Mouse (Mus musculus) left cerebral cortex, adult 2 months (tissue): ENCODE measurements around the gene Ston2. TPM values are rescaled to one million over a fixed set of nuclear protein-coding genes. Genes with fewer than 3 reads are reported as not detected.
A peak's percentile ranks its signal among the peaks of the same experiment; 100 is the strongest.

Source experiments
- DNase-seq, 2 experiments: peaks; one replicate each; pipeline ENCODE4 v3.0.0; 2021 to 2022; ENCODE audit warnings: low spot score in 2 of 2, mixed read lengths in 1 of 2; ENCODE audit errors: extremely low spot score in 1 of 2
- H3K27ac ChIP-seq: fragments of 200-600 bp; 2 replicates; pipeline ENCODE4 v1.8.1; 2022
- H3K4me3 ChIP-seq: fragments of 200-600 bp; 2 replicates; pipeline ENCODE4 v1.8.1; 2022
- CTCF ChIP-seq: fragments of 200-600 bp; IDR thresholded peaks from 2 replicates; pipeline ENCODE4 v1.8.1; 2022; ENCODE audit warnings: antibody characterized with exemption, mild to moderate bottlenecking, moderate library complexity
- intact Hi-C: fragments of 180-260 bp; cut with DNase I; formaldehyde crosslinking; loops from one replicate; pipeline ENCODE4 v1.15.1; 2025
- total RNA-seq, 2 experiments: library from RNA; stranded (reverse); gene quantifications; 2 replicates each; pipeline ENCODE4 v1.2.3; 2021

Ston2 gene
- total RNA-seq, 2 experiments from 2014 or later = 17.1 to 20.2 TPM

DNA sequence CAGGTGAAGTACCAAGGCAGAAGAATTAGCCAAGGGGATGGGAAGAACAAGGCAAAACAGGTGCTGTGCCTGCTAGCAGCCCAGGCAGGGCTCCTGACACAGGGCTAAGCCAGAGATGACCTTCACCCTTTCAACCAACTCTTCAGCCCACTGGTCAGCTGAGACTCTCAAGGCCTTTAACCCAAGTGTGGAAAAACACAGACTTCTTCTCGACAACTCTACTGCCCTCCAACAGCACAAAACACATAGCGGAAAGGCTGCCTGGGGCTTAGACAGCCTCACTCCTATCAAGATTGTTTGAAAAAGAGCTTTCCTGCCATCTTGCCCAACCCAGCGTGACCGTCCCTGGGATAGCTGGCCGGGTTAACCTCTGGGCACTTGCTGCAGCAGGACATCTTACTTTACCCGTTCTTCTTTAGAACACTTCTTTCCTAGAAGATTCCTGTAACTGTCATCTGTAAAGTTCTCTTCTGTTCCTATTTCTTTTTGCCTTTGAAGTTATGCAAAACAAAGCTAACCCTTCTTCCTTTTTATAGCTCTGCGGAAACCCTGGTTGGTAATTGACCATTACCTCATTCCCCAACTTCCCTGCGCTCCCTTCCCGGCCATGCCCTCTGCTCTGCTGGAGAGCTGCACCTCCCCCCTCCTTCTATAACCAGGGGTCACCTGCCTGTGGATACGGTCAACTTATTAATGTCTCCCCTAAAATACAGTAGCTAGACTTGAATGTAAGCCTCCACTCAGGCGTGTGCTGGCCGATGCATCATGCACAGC, 150.9 kb downstream of the Ston2 start:
- TF ChIP-seq CTCF = no peak
- Histone ChIP-seq H3K27ac (no peak overlapping the region), H3K4me3 (no peak overlapping the region)
- no peak for DNase-seq
- intact Hi-C loops = no loop called here

DNA sequence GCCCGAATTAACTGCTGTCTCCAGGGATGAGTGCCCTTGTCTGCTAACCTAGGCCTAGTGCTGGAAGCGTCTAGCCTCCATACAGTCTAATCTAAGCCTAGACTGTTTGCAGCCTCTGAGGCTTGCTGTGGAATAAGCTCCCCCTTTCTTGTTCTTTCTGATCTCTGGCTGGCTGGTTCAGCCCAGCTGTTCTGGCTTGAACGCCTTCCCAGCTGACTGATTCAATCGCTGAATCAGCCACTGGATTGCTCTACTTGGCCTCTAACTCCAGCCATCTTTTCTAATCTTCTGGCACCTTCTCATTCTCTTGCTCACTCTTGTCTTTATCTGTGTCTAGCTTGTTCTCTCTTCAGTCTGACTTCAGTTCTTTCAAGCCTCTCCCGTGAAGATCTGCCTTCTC, 161.7 kb downstream of the Ston2 start:
- no peak for DNase-seq
- intact Hi-C loops = no loop called here
- H3K27ac ChIP-seq = no peak overlapping the region
- TF ChIP-seq CTCF = no peak
- H3K4me3 ChIP-seq = no peak overlapping the region

DNA sequence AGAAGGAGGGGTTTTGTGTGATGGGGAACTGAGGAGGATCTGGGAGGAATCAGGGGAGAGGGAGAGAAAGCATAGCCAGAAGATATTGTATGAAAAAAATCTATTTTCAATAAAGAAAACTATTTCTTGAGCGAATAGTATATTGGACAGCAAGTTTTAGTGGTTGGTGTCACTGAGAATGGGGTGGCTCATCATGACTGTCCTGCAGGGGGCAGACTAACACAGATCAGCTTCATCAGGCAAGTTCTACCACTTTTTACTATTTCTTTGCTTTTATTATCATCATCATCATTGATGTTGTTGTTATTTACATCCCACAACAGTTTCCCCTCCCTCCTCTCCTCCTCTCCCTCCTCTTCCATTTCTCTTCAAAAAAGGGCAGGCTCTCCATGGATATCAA, 163.2 kb downstream of the Ston2 start:
- peak; percentile 71 for TF ChIP-seq CTCF
- intact Hi-C loops = no loop called here
- DNase-seq = no peak
- H3K4me3 ChIP-seq = no peak overlapping the region
- no peak overlapping the region for H3K27ac ChIP-seq

DNA sequence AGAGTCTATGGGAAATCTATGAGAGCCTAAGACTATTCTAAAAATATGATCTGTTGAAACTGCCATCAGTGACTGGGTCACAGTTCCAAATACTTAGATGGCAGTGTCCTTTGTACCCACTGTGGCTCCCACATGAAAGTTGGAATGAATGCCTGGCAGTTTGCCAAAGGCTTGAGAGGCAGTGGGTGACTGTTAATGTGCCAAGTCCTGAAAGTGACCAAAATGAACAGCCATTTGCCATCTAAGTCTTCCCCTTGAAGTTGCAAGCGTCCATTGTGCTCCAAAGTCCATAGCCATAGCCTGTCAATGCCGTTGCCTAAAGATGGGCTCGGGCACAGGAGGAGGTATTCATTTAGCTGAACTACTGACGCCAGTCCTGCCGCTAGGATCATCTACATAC, 178.8 kb downstream of the Ston2 start:
- no peak for DNase-seq
- no peak for TF ChIP-seq CTCF
- Histone ChIP-seq H3K27ac (no peak overlapping the region), H3K4me3 (no peak overlapping the region)
- intact Hi-C loops = no loop called here

DNA sequence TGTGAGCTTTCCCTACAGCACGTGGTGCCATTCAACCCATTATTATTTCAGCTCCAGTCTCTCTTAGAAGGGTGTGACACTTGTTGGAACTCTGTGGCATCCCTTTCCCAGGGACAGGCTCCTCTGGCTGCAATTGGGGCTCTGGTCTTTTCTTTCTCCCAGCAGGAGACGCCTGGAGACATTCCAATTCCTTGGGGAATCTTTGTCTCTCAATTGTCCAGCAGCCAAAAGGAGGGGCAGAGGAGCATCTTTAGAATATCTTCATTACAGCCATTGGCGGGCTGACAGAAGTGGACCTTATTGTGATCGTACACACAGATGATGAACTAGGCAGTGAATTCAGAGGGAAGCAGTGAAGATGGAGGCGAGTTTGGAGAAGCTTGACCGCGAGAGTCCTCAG, 180.5 kb downstream of the Ston2 start:
- no peak overlapping the region for H3K4me3 ChIP-seq
- intact Hi-C loops = no loop called here
- no peak for TF ChIP-seq CTCF
- no peak overlapping the region for H3K27ac ChIP-seq
- DNase-seq = no peak

DNA sequence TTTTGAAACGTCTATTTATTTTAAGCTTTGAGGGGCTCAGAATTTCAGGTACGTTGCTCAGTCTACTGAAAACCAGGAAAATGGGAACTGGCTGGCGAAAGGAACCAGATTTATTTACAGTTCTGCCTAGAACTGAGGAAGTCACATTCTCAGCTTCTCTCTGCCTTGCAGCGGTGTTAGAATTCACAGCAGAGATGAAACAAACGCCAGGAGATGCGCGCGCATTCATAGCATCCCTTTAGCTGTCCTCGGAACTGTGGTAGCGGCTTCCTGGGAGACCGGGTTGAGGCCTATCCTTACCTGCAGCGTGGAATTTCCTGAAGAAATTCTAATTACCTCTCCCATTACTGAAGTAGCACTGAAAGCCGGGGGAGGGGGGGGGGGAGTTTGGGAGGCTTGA, 181.5 kb downstream of the Ston2 start:
- no peak for TF ChIP-seq CTCF
- Histone ChIP-seq H3K4me3 (no peak overlapping the region), H3K27ac (no peak overlapping the region)
- intact Hi-C loops = no loop called here
- DNase-seq = peak in 1 of 2 experiments; percentile 17

DNA sequence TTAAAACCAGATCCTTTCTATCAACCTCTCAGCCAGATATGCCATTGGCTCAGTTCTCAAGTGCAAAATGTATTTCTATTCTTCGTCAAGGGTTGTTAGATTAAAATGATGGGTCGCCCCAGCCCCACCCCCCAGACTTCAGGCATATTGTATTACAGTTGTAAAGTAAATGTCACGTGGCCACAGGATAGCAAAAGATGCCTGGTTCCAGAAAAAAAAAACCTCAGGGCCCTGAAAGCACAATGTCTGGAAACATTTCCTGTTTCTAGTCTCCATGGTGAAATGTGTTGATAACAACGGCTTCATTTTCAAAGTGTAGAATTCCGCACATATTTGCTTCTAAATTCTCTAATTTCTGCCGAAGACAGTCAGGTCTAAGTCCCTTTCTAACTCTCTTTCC, 183.6 kb downstream of the Ston2 start:
- no peak for DNase-seq
- Histone ChIP-seq H3K27ac (no peak overlapping the region), H3K4me3 (no peak overlapping the region)
- intact Hi-C loops = no loop called here
- no peak for TF ChIP-seq CTCF

DNA sequence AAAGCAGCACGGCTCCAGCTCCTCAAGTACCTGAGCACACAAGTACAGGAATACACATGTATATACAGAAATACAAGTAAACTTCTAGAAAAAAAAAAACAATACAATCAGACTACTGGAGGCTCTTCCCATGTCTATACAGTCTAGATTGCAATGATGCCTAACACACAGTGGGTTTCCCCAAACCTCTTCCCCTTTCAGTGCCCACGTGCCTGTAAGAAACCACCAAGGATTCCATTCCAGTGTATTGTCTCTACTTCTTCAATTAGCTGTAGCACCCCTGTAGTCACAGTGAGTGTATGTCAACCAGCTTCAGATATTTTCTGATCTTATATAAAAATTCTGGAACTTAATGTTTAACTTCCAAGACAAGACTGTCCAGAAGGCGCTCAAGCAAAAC, 196.1 kb downstream of the Ston2 start:
- intact Hi-C loops = no loop called here
- Histone ChIP-seq H3K4me3 (no peak overlapping the region), H3K27ac (no peak overlapping the region)
- DNase-seq = no peak
- TF ChIP-seq CTCF = no peak

DNA sequence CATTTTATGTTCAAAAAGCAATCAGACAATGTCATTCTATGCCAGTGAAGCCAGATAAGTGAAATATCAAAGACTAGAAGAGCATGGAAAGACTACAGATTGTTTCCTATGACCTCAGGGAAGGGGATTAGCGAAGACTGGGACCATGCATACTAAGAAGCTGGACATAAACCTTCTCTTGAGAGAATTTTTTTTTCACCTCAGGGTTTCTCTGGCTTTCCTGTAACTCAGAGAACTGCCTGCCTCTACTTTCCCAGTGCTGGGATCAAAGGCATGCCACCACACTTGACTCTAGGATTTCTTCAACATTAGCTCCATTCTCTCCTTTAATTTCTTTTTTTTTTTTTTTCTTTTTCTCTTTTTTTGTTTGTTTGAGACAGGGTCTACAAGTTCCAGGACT, 197.0 kb downstream of the Ston2 start:
- intact Hi-C loops = loop anchor here (2.0 kb wide), 1 partner anchor 258 kb away; the partner anchor contains the start of gene Sel1l
- TF ChIP-seq CTCF = no peak
- DNase-seq = no peak
- Histone ChIP-seq H3K4me3 (peak overlapping the region; percentile 67; the same call in 1 of the 2 replicates), H3K27ac (no peak overlapping the region; the same call in 1 of the 2 replicates)

DNA sequence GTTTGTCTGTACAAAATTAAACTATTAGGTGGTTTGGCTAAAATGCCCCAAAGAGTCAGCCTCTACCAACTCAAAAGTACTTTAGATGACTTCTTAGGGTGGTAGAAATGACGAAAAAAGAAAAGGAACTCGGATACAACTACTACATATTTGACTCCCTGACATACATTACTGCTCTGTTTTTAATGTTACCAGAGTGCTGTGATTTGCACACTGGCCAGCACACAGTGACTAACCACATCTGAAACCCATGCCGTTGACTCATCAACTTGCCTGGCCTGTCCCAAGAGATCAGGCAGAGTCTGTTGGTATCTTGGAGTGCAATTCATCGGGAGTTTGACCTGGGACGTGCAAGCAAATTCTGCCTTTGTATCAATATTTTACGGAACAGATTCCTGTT, 197.5 kb downstream of the Ston2 start:
- no peak for DNase-seq
- intact Hi-C loops = loop anchor here (2.0 kb wide), 1 partner anchor 258 kb away; the partner anchor contains the start of gene Sel1l
- peak overlapping the region; percentile 67 for H3K4me3 ChIP-seq
- peak overlapping the region; percentile 98 for H3K27ac ChIP-seq
- no peak for TF ChIP-seq CTCF

DNA sequence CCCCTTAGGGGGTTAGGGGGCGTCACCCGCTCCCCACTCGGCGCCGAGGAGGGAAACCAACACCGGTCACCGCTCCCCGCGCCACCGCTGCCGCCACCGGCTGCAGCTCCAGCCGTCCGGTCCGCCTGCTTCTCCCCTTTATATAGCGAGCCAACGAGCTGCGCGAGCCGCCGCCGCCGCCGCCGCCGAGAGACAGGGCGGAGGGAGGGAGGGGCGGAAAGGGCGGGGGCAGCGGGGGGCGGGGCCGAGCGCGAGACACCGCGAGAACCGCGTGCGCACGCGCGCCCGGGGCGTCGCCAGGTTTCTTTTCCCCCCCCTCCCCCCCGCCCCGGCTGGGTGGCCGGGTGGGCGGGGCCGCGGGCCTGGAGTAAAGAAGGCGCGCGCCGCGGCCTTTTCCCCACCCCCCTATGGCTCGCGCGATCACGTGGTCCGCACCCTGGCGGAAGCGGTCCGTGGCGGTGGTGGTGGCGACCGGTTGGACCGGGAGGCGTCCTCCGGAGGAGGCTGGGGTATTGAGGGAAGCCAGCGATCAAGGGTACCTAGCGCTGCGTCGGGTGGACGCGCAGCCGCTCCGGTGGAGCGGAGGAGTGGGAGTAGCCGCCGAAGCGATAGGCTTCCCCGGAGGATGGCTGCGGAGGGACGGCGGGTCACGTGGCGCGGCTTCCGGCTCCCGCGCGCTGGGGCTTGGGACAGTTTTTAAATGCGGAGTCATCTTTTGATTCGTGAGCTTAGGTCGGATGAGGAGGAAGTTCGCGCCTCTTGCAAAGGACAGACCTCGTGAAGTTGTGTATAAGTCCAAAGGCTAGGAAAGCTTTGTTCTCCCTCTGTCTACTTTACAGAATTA, 198.1 kb downstream of the Ston2 start, which contains the start of gene Gtf2a1:
Gene Gtf2a1, minus strand, starts transcription at position 641 of the 844 bp plus-strand sequence.
- Histone ChIP-seq H3K27ac (peak within 1 kb of the TSS; percentile 98), H3K4me3 (peak within 1 kb of the TSS; percentile 67)
- DNase-seq = peak; percentile 91 to 92
- intact Hi-C loops = loop anchor here (2.0 kb wide), 1 partner anchor 259 kb away; the partner anchor contains the start of gene Sel1l
- TF ChIP-seq CTCF = no peak; the same call in 1 of the 2 replicates

DNA sequence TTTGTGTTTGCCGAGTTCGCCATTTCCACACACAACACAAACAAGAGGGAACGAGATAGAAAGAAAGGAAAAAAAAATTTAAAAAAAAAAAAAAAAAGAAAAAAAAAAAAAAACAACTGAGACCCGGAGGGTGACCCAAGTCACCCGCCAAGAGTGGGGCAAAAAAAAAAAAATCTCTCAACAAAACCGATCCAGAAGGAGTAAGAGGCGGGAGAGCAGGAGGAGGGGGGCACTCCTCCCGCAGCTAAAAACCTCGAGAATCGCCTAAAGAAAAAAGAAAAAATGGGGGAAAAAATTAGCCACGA, 198.7 kb downstream of the Ston2 start:
- H3K4me3 ChIP-seq = peak overlapping the region; percentile 67
- intact Hi-C loops = no loop called here
- no peak for DNase-seq
- no peak for TF ChIP-seq CTCF
- H3K27ac ChIP-seq = peak overlapping the region; percentile 96
